Mouse (Mus musculus) spleen, adult 2 months (tissue): ENCODE data around the gene Spred2.
"Not testable (repeated sequence)": the region's sequence is repeated elsewhere in the genome, so short reads cannot be mapped to it uniquely, and the experiment has no call there.

Experiments
- CTCF ChIP-seq: fragments of 200-500 bp; IDR thresholded peaks from 2 replicates; pipeline ENCODE4 v1.5.1; 2011; ENCODE audit warnings: mild to moderate bottlenecking, inconsistent platforms; ENCODE audit not compliant: insufficient read depth, insufficient read length, insufficient replicate concordance; ENCODE audit errors: extremely low read depth
- POLR2A ChIP-seq: fragments of 200-500 bp; IDR thresholded peaks from 2 replicates; pipeline ENCODE4 v1.6.1; 2011; ENCODE audit warnings: low read depth, low read length, inconsistent platforms

DNA sequence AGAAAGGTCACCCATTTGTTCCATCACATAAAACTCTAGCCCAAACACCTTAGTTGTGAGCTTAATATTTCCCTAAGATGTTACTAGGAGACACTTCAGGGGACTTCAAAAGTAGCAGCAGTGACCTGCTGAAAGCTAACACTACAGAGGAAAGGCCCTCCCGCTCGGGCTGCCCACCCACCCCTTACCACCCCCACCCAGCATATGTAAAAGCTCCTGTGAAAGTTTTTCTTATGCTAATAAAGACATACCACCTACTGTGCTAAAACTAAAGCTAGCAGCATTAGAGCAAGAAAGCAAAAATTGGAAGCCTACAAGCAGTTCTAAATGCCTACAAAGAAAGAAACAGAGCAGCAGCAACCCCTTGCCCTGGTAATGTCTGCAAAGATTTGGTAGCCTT is 139.9 kb downstream of the Spred2 start:
- not testable (repeated sequence) for TF ChIP-seq CTCF, POLR2A
